Mouse (Mus musculus) neural tube, embryonic 12.5 days (tissue): ENCODE data around the gene Fam222a. TPM values are rescaled to one million over a fixed set of nuclear protein-coding genes. Genes with fewer than 3 reads are reported as not detected.

ENCODE experiments used
- ATAC-seq: fragments of 200-750 bp; cut with Nextera tagmentation; 2 replicates; pipeline ENCODE4 v1.8.0; 2017; ENCODE audit warnings: low read depth, mild to moderate bottlenecking, moderate TSS enrichment, moderate library complexity; ENCODE audit not compliant: low FRiP score
- H3K27ac ChIP-seq: fragments of 300-500 bp; sonication (generic); 2 replicates; pipeline ENCODE4 v1.5.1; 2016
- H3K27me3 ChIP-seq: fragments of 300-500 bp; sonication (generic); replicated peaks from 2 replicates; pipeline ENCODE4 v1.6.1; 2016; ENCODE audit warnings: mild to moderate bottlenecking
- H3K36me3 ChIP-seq: fragments of 300-500 bp; sonication (generic); 2 replicates; pipeline ENCODE4 v1.6.1; 2016; ENCODE audit warnings: mild to moderate bottlenecking
- H3K4me1 ChIP-seq: fragments of 300-500 bp; sonication (generic); 2 replicates; pipeline ENCODE4 v1.6.1; 2016
- H3K4me2 ChIP-seq: fragments of 300-500 bp; sonication (generic); replicated peaks from 2 replicates; pipeline ENCODE4 v1.6.1; 2016; ENCODE audit warnings: mild to moderate bottlenecking
- H3K4me3 ChIP-seq: fragments of 300-500 bp; sonication (generic); 2 replicates; pipeline ENCODE4 v1.5.1; 2016
- H3K9ac ChIP-seq: fragments of 300-500 bp; sonication (generic); 2 replicates; pipeline ENCODE4 v1.6.1; 2016; ENCODE audit warnings: mild to moderate bottlenecking
- H3K9me3 ChIP-seq: fragments of 300-500 bp; sonication (generic); 2 replicates; pipeline ENCODE4 v1.6.1; 2016; ENCODE audit warnings: mild to moderate bottlenecking
- WGBS: fragments of 180-500 bp; shearing (Covaris S2); methylation state at CpG from one replicate; pipeline ENCODE4 v1.1.7; 2016; 5-methylcytosine and 5-hydroxymethylcytosine counted together
- polyA plus RNA-seq: library from polyadenylated mRNA; unstranded; fragments of >200 nt; fragmentation: Nextera tagmentation; extraction: Ambion mirVana; gene quantifications from 2 replicates; pipeline ENCODE4 v1.2.1, GENCODE M21; 2016

Fam222a gene
- polyA plus RNA-seq, 1 experiment from 2014 or later: 8.0 TPM

- H3K27me3 ChIP-seq: peaks cover 5% of the 10 kb centered on the region; the same call in 1 of the 2 replicates
- no peak for ATAC-seq
- WGBS: 96% methylated on average over 7 of the region's 7 CpGs
- H3K27ac ChIP-seq: no peak overlapping the region
- H3K36me3 ChIP-seq: no peaks in the 10 kb centered on the region
- H3K4me3 ChIP-seq: no peak overlapping the region
- H3K9ac ChIP-seq: no peak overlapping the region
- 0 out of 2 replicates have a peak, but pooled peaks cover 7% of the 10 kb centered on the region for H3K9me3 ChIP-seq
- no peak overlapping the region for H3K4me2 ChIP-seq
- H3K4me1 ChIP-seq: peaks cover 15% of the 10 kb centered on the region
Measured at GRCm38 (mm10) chr5:114563994-114564393, 3.8 kb upstream of the Fam222a start.

DNA sequence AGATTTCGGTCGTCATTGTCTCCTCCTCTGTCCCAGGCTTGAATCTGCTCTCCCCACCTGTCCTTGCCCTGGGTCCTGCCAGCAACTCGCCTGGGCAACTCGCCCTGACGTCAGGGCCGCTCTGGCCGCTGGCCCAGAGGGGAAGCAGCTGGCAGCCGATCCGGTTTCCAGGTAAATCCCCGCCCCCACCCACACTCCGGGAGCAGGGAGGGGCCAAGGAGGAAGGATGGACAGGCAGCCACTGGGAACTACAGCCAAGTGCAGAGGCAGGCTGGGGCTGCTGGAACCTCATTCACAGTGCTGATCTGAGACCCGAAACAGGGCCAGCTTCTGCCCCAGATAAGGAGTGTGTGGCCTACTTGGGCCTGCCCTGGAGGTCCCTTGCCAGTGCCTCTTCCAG, 2.5 kb upstream of the Fam222a start:
- Histone ChIP-seq H3K4me1 (peaks cover 26% of the 10 kb centered on the region), H3K27ac (no peak overlapping the region), H3K27me3 (peaks cover 5% of the 10 kb centered on the region; the same call in 1 of the 2 replicates), H3K9ac (no peak overlapping the region; the same call in 1 of the 2 replicates), H3K9me3 (0 out of 2 replicates have a peak, but pooled peaks cover 7% of the 10 kb centered on the region), H3K4me3 (no peak overlapping the region), H3K36me3 (no peaks in the 10 kb centered on the region), H3K4me2 (no peak overlapping the region)
- WGBS: 16% methylated on average over 12 of the region's 12 CpGs
- ATAC-seq: no peak

- H3K4me2 ChIP-seq: no peak overlapping the region
- 79% methylated on average over 6 of the region's 6 CpGs for WGBS
- no peak overlapping the region for H3K27ac ChIP-seq
- H3K4me1 ChIP-seq: peaks cover 26% of the 10 kb centered on the region
- no peak for ATAC-seq
- peaks cover 5% of the 10 kb centered on the region; the same call in 1 of the 2 replicates for H3K27me3 ChIP-seq
- no peak overlapping the region for H3K4me3 ChIP-seq
- H3K9me3 ChIP-seq: 0 out of 2 replicates have a peak, but pooled peaks cover 7% of the 10 kb centered on the region
- no peak overlapping the region for H3K9ac ChIP-seq
- no peaks in the 10 kb centered on the region for H3K36me3 ChIP-seq
Measured at GRCm38 (mm10) chr5:114565751-114566150, 2.1 kb upstream of the Fam222a start.

DNA sequence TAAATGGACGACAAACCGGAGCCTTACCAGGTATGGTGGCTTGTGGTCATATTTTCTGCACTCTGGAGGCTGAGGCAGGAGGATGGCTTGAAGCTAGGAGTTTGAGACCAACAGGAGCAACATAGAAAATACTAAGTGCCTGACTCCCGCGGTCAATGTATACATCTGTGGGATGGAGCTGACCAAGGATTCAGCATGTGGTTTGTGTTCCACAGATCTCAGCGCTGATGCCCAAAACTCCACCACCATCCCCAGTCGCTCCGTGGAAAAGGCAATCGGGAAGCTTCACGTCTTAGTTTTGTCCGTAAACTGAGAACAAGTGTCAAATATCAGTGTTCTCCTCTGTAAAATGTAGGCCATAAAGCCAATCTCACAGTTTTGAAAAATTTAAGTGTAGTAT, 1.4 kb upstream of the Fam222a start:
- ATAC-seq: no peak
- H3K9me3 ChIP-seq: 0 out of 2 replicates have a peak, but pooled peaks cover 7% of the 10 kb centered on the region
- 0 out of 2 replicates have a peak overlapping the region, but pooled peaks have one; percentile 89 for H3K4me2 ChIP-seq
- no peak overlapping the region for H3K27ac ChIP-seq
- peaks cover 32% of the 10 kb centered on the region for H3K4me1 ChIP-seq
- H3K27me3 ChIP-seq: peaks cover 5% of the 10 kb centered on the region; the same call in 1 of the 2 replicates
- no peaks in the 10 kb centered on the region for H3K36me3 ChIP-seq
- H3K4me3 ChIP-seq: no peak overlapping the region
- WGBS: 84% methylated on average over 10 of the region's 10 CpGs
- H3K9ac ChIP-seq: no peak overlapping the region

DNA sequence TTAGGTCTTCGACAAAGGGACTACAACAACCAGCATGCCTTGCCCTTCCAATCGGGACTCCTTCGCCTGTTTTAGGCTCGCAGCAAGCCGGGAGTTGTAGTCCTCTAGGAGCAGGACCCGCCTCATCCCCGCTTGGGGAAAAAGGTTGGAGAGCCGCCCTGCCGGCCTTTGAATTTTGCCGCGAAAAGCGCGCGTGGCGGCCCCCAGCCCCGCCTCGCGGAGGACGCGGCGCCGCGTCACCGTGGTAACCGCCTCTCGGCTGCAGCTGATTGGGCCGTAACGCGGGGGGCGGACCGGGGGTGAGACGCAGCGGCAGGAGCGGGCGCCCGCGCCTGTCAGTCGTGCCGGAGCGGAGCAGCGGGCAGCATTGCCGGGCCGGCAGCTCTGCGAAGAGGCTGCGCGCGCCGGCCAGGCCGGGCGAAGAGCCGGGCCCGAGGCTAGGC, 720 bp upstream of the Fam222a start:
- H3K9ac ChIP-seq: peak overlapping the region; percentile 82
- H3K4me3 ChIP-seq: peak overlapping the region; percentile 60
- H3K27me3 ChIP-seq: peaks cover 5% of the 10 kb centered on the region; the same call in 1 of the 2 replicates
- peak; percentile 87 for ATAC-seq
- peaks cover 37% of the 10 kb centered on the region for H3K4me1 ChIP-seq
- H3K9me3 ChIP-seq: 0 out of 2 replicates have a peak, but pooled peaks cover 7% of the 10 kb centered on the region
- H3K4me2 ChIP-seq: peak overlapping the region; percentile 89
- H3K27ac ChIP-seq: peak overlapping the region; percentile 86
- 1% methylated on average over 42 of the region's 52 CpGs for WGBS
- H3K36me3 ChIP-seq: no peaks in the 10 kb centered on the region

DNA sequence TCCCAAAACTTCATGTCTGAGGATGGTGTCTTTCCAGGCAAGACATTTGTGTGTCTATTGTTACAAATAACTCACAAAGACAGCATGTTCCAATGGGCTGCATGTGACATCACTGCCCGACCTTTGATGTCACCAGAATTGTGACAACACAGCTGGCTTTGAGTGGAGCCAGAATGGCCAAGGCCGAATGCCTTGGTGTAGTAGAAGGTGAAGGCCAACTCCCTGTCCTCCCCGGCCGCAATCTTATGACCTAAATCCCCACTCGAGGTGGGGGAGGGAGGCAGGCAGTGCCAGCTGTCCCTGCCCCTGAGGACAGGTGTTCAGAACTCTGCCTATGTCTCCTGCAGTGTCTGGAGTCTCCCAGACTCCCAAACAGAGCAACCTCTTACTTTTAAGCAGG, 1.0 kb downstream of the Fam222a start:
- no peak overlapping the region for H3K27ac ChIP-seq
- peaks cover 5% of the 10 kb centered on the region; the same call in 1 of the 2 replicates for H3K27me3 ChIP-seq
- peaks cover 55% of the 10 kb centered on the region for H3K4me1 ChIP-seq
- peak overlapping the region; percentile 82 for H3K9ac ChIP-seq
- H3K4me3 ChIP-seq: peak overlapping the region; percentile 60
- peak overlapping the region; percentile 89 for H3K4me2 ChIP-seq
- H3K9me3 ChIP-seq: 0 out of 2 replicates have a peak, but pooled peaks cover 3% of the 10 kb centered on the region
- ATAC-seq: no peak
- H3K36me3 ChIP-seq: no peaks in the 10 kb centered on the region
- 12% methylated on average over 5 of the region's 5 CpGs for WGBS

DNA sequence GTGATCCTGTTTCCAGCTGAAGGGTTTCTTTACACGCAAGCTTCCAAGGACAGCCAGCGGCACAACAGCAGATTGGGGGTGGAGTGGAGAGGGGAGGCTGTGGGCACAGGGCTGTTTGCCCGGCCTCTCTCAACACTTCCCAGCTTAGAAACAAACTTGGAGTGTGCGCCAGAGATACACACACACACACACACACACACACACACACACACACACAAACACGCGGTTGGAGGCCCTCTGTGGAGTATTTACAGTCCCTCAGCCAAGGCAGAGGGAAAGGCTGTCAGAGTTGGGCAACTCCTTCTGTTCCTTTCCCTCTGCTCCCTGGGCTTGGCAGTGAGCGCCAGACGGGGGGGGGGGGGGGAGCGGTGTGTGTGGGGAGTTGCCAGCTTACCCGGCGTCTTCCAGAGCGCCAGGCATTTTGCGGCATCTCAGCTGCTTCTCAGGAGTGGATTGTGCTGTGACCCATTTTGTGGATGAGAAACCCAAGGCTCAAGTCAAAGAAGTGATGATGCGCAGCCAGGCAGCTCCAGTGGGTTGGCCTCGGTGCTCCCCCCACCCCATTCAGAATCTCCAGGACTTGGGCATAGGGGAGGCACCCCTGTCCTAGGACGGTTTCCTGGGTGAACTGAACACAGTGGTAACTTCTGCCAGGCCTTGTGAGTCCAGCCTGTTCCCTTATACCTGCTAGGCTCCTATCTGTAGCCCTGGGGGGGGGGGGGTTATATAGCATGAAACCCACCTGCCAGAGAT, 2.3 kb downstream of the Fam222a start:
- 10% methylated on average over 13 of the region's 16 CpGs for WGBS
- Histone ChIP-seq H3K27ac (no peak overlapping the region), H3K4me2 (peak overlapping the region; percentile 89), H3K9ac (peak overlapping the region; percentile 82), H3K27me3 (peaks cover 5% of the 10 kb centered on the region; the same call in 1 of the 2 replicates), H3K4me3 (peak overlapping the region; percentile 60), H3K36me3 (no peaks in the 10 kb centered on the region), H3K9me3 (no peaks in the 10 kb centered on the region), H3K4me1 (peaks cover 67% of the 10 kb centered on the region)
- ATAC-seq: no peak

GRCm38 (mm10) chr5:114570791-114571450, 3.1 kb downstream of the Fam222a start:
- Histone ChIP-seq H3K27me3 (no peaks in the 10 kb centered on the region), H3K9ac (peak overlapping the region; percentile 52), H3K9me3 (no peaks in the 10 kb centered on the region), H3K4me2 (peak overlapping the region; percentile 89), H3K36me3 (no peaks in the 10 kb centered on the region), H3K4me1 (peaks cover 76% of the 10 kb centered on the region), H3K27ac (peak overlapping the region; percentile 69), H3K4me3 (peak overlapping the region; percentile 42)
- no peak; the same call in 1 of the 2 replicates for ATAC-seq
- 2% methylated on average over 14 of the region's 14 CpGs for WGBS

DNA sequence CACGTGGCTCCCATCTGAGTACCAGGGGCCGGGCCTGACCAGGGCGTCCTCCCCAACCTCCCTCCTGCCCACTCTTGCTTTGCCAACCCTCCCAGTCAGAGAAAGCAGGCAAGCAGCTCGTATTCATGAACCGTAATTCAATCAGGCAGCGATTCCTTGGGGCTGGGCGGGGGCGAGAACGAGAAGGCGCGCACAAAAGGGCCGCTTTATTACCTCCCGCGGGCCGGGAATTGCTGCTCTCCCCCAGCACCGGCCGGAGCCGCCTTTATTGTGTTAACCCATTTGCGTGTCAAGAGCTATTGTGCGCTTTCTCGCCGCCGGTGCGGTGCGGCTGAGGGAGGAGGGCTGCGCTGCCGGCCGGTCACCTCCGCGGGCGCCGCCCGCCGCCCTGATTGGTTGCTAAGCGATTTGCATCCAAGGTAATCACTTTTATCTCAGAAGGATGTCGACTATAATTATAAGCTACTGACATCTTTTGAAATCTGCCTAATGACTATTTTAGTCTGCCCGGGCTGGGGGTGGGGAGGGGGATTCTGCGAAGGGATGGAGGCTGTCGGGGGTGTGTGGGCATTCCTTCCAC, 3.7 kb downstream of the Fam222a start:
- ATAC-seq: peak; percentile 19
- Histone ChIP-seq H3K27me3 (no peaks in the 10 kb centered on the region), H3K4me1 (peaks cover 82% of the 10 kb centered on the region), H3K9ac (peak overlapping the region; percentile 52), H3K36me3 (no peaks in the 10 kb centered on the region), H3K9me3 (no peaks in the 10 kb centered on the region), H3K4me3 (peak overlapping the region; percentile 42), H3K27ac (peak overlapping the region; percentile 69), H3K4me2 (peak overlapping the region; percentile 89)
- under 1% methylated on average over 39 of the region's 39 CpGs for WGBS

DNA sequence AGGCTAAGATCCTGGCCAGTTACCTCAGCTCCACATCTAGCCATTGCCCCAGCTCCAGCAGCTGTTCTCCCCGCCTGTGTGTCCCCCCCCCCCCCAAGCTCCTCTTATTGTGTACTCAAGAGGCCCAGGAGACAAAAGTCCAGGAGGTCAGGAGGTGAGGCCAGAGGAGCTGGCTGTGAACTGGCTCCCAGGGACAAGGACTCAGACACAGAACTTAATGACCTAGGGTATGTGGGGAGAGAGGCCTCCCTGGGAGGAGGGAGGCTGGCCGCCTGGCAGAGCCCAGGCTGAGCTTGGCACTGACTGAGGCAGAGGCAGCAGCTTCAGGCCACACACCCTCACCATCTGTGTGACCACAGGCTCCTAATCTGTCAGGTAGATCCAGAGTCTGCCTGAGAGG, 5.2 kb downstream of the Fam222a start:
- Histone ChIP-seq H3K4me2 (peak overlapping the region; percentile 89), H3K27me3 (no peaks in the 10 kb centered on the region), H3K4me1 (peaks cover 94% of the 10 kb centered on the region), H3K9me3 (no peaks in the 10 kb centered on the region), H3K9ac (peak overlapping the region; percentile 26; the same call in 1 of the 2 replicates), H3K27ac (no peak overlapping the region), H3K4me3 (no peak overlapping the region), H3K36me3 (no peaks in the 10 kb centered on the region)
- no peak for ATAC-seq
- 11% methylated on average over 2 of the region's 2 CpGs for WGBS

DNA sequence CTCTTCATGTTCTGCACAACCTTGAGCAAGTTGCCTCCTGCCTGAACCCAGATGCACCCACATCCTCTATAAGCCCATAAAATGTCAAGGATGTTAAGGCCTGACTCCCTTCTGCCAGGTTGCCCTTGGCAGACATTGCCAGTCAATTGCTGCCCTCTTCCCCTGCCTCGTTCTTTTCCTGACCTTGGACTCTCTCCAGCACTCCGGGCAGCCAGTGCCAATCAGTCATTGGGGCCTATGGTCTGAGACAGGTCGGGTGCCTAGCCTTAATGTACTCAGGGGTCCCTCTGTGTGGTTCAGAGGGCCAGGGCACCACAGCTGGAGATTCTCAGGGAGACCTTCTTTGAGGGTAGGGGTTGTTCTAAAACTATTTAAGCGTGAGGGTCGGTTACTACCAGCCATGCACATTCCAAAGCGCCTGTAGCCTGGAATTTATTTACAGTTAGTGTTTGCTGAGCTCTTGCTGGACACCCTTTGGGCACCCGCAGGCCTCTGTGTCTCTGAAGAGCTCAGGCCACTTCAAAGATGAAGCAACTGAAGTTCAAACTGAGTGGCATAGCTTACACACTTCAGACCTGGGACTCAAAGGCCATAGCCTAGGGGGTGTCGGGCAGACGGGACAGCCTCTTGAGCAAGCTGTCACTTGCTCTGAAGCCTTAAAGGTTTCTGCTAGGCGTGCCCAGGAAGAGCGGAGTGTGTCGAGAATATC, 6.3 kb downstream of the Fam222a start:
- Histone ChIP-seq H3K27me3 (no peaks in the 10 kb centered on the region), H3K9me3 (no peaks in the 10 kb centered on the region), H3K4me2 (peak overlapping the region; percentile 89), H3K9ac (no peak overlapping the region), H3K27ac (peak overlapping the region; percentile 16; the same call in 1 of the 2 replicates), H3K36me3 (no peaks in the 10 kb centered on the region), H3K4me1 (peaks cover 94% of the 10 kb centered on the region), H3K4me3 (no peak overlapping the region)
- no peak for ATAC-seq
- WGBS: 57% methylated on average over 12 of the region's 12 CpGs
